Mouse (Mus musculus) WW6 (cell line): Measurements from ENCODE around the gene 1700025B11Rik.
A peak's percentile ranks its signal among the peaks of the same experiment; 100 is the strongest.
"Not testable (repeated sequence)": the region's sequence is repeated elsewhere in the genome, so short reads cannot be mapped to it uniquely, and the experiment has no call there.

Experiments used
- DNase-seq: peaks from one replicate; pipeline ENCODE4 v3.0.0-alpha.2; 2013; ENCODE audit warnings: low read depth, low spot score

1700025B11Rik gene

GRCm38 (mm10) chr15:77561792-77562191, at the start of gene 1700025B11Rik:
Gene 1700025B11Rik (minus strand): TSS chr15:77561892.
- no peak for DNase-seq

- DNase-seq = no peak
Measured at GRCm38 (mm10) chr15:77606069-77606468, 44.4 kb upstream of the 1700025B11Rik start.

DNA sequence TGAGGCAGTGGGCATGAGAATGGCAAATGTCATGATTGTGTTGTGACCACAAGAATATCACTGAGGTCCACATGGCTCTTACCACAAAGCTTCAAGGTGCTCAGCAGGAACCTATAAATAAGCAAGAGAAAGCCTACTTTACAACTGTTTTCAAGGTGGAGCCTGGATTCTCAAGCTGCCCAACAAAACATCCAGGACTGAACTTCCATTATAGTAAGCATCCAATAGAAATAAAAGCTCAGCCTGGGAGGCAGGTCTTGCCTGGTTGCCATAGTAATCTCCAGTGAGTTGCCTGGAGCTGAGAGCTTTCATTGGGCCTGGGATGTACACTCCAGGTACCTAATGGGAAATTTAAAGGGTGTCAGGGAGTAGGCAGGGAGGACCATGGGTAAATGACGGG, 37.3 kb upstream of the 1700025B11Rik start, which contains the start of gene Gm36245:
Gene Gm36245, plus strand, starts transcription at position 301 of the 400 bp plus-strand sequence.
- DNase-seq = no peak

DNA sequence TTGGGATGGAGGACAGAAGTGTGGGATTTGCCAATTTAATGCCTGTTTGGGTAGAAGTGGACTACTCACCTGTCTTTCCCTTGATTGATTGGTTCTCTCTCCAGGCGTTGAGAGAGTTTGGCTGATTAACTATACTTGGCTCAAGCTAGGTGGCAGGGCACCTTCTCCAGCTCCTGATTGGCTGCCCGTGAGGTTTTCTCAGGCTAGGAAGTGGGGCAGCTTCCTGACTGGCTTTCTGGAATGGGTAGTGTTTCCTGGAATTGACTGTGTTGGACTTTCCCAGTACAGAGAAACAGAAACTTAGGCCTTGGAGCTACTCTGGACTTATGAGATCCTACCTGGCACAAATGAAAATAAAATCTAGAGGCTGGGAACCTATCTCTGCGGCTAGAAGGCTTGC, 36.7 kb upstream of the 1700025B11Rik start:
- no peak for DNase-seq

- DNase-seq = no peak
Measured at GRCm38 (mm10) chr15:77595961-77596360, 34.3 kb upstream of the 1700025B11Rik start, which contains the start of gene Apol10b. Gene Apol10b (minus strand): TSS chr15:77596125.

GRCm38 (mm10) chr15:77593557-77593956, 31.9 kb upstream of the 1700025B11Rik start:
- no peak for DNase-seq

- no peak for DNase-seq
Measured at GRCm38 (mm10) chr15:77590881-77591280, 29.2 kb upstream of the 1700025B11Rik start.

GRCm38 (mm10) chr15:77588981-77589380, 27.3 kb upstream of the 1700025B11Rik start:
- DNase-seq = no peak

DNA sequence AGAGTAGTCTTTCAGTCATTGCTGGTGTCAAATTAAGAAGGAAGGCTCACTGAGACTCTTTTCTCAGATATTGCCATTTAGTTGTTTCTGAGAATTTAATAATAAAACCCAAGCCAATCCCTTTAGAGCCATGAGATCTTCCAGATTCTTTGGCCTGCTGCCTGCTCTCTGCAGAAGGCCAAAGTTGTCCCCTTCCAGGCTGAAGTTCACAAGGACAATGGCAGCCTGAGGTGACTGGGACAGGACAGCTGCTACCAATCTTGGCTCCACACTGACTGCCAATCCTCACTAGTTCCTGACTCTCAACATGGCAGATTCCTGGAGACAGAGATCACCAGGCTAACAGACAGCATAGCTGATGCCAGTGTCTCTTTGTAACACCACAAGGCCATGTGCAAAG, 25.3 kb upstream of the 1700025B11Rik start:
- DNase-seq = no peak

DNA sequence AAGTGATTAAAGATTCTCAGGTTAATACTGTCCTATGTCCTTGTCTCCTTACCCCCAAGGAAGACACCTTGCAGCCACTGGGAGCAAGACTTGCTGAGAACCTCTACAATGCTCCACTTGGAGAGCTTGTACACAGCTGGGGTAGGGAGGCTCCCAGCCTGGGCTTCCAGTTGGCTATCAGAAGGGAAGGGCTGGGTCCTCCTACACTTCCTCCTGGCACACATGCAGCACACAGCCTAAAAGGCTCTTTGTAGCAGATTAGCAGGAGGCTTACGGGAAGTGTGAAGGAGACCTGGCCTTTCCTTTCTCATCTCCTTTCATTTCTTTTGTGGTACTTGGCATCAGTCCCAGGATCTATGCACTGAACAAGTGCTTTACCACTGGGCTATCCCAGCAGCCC, 20.0 kb upstream of the 1700025B11Rik start:
- no peak for DNase-seq

DNA sequence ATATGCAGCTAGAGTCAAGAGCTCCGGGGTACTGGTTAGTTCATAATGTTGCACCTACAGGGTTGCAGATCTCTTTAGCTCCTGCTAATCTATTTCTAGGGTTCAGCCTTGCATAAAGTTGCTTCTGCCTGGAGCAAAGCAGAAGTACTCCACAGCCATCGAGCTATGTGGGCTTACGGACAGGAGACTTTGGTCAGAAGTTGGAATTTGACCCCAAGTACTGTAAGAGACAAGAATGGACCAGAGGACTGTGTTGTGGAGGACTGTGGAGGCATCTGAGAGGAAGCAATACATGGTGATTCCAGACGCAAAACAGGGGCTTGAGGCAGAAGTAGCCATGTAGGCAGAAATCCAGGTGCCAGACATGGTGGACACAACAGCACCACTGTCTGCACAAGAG, 17.6 kb upstream of the 1700025B11Rik start:
- no peak for DNase-seq

- DNase-seq = no peak
Measured at GRCm38 (mm10) chr15:77578801-77579200, 17.1 kb upstream of the 1700025B11Rik start.

- no peak for DNase-seq
Measured at GRCm38 (mm10) chr15:77563219-77563618, 1.5 kb upstream of the 1700025B11Rik start.

DNA sequence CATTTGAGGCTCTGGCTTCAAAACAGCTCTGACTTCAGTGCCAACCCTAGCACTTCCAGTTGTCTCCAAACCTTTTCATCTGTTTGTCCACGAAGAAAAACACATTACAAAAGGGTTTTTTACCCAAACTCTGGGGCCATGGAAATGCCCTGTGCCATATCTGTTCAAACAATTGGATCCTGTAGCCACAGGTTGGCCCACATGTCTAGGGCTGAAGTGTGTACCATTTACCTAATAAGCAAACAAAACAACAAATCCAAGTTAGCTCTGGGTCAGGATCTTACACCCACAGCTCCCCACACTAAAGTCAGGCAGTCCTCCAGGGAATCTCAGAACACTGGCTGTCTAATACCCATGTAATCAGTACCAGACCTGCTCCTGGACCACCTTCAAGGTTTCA, 22.5 kb downstream of the 1700025B11Rik start:
- not testable (repeated sequence) for DNase-seq

DNA sequence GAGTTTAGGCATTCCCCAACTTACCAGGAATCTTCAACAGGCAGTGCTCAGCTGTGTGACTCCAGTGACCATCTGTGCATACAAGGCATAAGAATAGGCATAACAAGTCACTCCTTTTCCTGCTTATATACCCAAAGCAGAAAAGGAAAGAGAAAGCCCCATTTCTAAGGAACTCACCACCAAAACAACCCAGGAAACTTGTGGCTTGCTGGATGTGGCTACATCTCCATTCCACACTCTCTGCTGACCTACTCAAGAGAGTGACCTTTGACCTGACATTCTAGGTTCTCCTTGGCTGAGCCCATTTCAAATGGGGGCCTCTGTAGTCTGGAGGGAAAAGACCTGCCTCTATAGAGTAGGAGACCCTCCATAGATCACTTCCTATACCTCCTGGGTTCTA, 28.5 kb downstream of the 1700025B11Rik start, which contains the start of gene Apol7c:
Gene Apol7c, minus strand, starts transcription at position 101 of the 400 bp plus-strand sequence.
- no peak for DNase-seq

DNA sequence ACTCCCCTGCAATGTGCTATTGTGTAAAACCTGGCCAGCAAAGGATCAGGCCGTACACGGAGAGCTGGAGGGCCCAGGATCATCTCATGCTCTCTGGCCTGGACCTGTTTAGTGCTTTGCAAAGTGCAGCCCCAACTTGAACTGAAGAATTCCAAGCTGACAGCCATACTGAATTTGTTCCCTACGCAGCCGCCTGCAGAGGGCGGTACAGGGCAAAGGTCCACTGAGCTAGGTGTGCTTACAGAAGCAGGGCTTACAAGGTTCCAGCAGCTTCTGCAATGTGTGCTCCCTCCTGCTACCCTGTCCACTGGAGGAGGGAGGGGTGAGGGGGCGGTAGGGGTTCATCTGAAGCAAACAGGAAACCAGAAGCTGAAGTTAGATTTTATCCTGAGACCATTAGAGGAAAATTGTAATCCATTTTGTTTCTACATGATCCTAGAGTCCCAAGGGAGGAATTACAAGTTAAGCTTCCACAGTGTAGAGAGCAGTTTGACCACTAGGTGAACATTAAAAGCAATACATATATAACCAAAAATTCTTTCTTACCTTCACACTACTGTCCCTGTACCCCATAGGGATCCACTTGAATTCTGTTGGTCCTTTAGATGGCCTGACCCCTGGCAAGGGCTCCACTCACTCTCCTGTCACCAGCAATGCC, 38.4 kb downstream of the 1700025B11Rik start:
- DNase-seq = peak; percentile 9

GRCm38 (mm10) chr15:77520596-77520995, 41.1 kb downstream of the 1700025B11Rik start:
- DNase-seq = not testable (repeated sequence)
